Mouse (Mus musculus) testis, adult 2 months (tissue): ENCODE data around the gene Cst7. TPM values are rescaled to one million over a fixed set of nuclear protein-coding genes. Genes with fewer than 3 reads are reported as not detected.

Experiments used
- H3K27ac ChIP-seq: fragments of 200-500 bp; 2 replicates; pipeline ENCODE4 v1.5.1; 2012; ENCODE audit warnings: low read depth, low read length; ENCODE audit not compliant: control insufficient read depth, insufficient read depth
- H3K27me3 ChIP-seq: fragments of 200-500 bp; 2 replicates; pipeline ENCODE4 v1.6.1; 2012; ENCODE audit warnings: mild to moderate bottlenecking, low read length, moderate library complexity; ENCODE audit not compliant: control insufficient read depth, insufficient read depth
- H3K36me3 ChIP-seq: fragments of 200-500 bp; 2 replicates; pipeline ENCODE4 v1.6.1; 2012; ENCODE audit warnings: mild to moderate bottlenecking, low read length; ENCODE audit not compliant: control insufficient read depth, insufficient read depth
- H3K4me1 ChIP-seq: fragments of 200-500 bp; 2 replicates; pipeline ENCODE4 v1.6.1; 2012; ENCODE audit warnings: low read length; ENCODE audit not compliant: control insufficient read depth, insufficient read depth
- H3K4me3 ChIP-seq: fragments of 200-500 bp; 2 replicates; pipeline ENCODE4 v1.5.1; 2012; ENCODE audit warnings: low read depth, mild to moderate bottlenecking, low read length, moderate library complexity, mixed read lengths; ENCODE audit not compliant: control insufficient read depth
- CTCF ChIP-seq: fragments of 200-500 bp; IDR thresholded peaks from 2 replicates; pipeline ENCODE4 v1.5.1; 2012; ENCODE audit warnings: low read depth, mild to moderate bottlenecking, inconsistent platforms, low read length, moderate library complexity; ENCODE audit not compliant: control insufficient read depth, insufficient read depth, insufficient replicate concordance
- POLR2A ChIP-seq: fragments of 200-500 bp; IDR thresholded peaks from 2 replicates; pipeline ENCODE4 v1.6.1; 2012; ENCODE audit warnings: low read depth, mild to moderate bottlenecking, inconsistent platforms, low read length, moderate library complexity; ENCODE audit not compliant: control insufficient read depth
- polyA plus RNA-seq: library from polyadenylated mRNA; depleted of rRNA; stranded (reverse); fragments of >200 nt; gene quantifications from 2 replicates; pipeline ENCODE4 v1.2.3, GENCODE M21; 2012; rRNA removed

Cst7 gene
- polyA plus RNA-seq, 1 experiment, result 0.46 TPM

- H3K4me1 ChIP-seq, result no peaks in the 10 kb centered on the region
- H3K27ac ChIP-seq, result no peak overlapping the region
- H3K4me3 ChIP-seq, result no peak overlapping the region
- H3K36me3 ChIP-seq, result no peaks in the 10 kb centered on the region
- TF ChIP-seq CTCF (no peak), POLR2A (no peak)
- H3K27me3 ChIP-seq, result no peaks in the 10 kb centered on the region
Observed at GRCm38 (mm10) chr2:150627140-150627539, 56.9 kb downstream of the Cst7 start.

Other genes starting within 250 kb of the Cst7 start
- not detected in 2 replicates for gene Gm10130, start 246.7 kb upstream of the Cst7 start, polyA plus RNA-seq
- gene 3300002I08Rik, start 207.7 kb upstream of the Cst7 start, polyA plus RNA-seq, result 0.90 and 1.3 TPM in 2 replicates
- gene Zfp442, start 118.9 kb upstream of the Cst7 start, polyA plus RNA-seq, result 0.46 and 0.59 TPM in 2 replicates
- gene Zfp345, start 85.3 kb upstream of the Cst7 start, polyA plus RNA-seq, result not detected in 2 replicates
- 24.1 and 31.2 TPM in 2 replicates for gene Apmap, start 38.2 kb downstream of the Cst7 start, polyA plus RNA-seq
- 9.7 and 14.6 TPM in 2 replicates for gene Acss1, start 98.1 kb downstream of the Cst7 start, polyA plus RNA-seq
- 0.02 TPM in 1 of 2 replicates, not detected in the other for gene Vsx1, start 118.9 kb downstream of the Cst7 start, polyA plus RNA-seq
- gene Entpd6, start 178.6 kb downstream of the Cst7 start, polyA plus RNA-seq, result 84.4 and 91.0 TPM in 2 replicates
- gene Pygb, start 216.3 kb downstream of the Cst7 start, polyA plus RNA-seq, result 7.0 and 8.9 TPM in 2 replicates